Mouse (Mus musculus) heart, embryonic 16.5 days (tissue): ENCODE data around the gene Slit3. TPM values are rescaled to one million over a fixed set of nuclear protein-coding genes. Genes with fewer than 3 reads are reported as not detected.

Source experiments
- ATAC-seq: fragments of 200-750 bp; cut with Nextera tagmentation; replicated peaks from 2 replicates; pipeline ENCODE4 v1.8.0; 2017; ENCODE audit warnings: moderate number of reproducible peaks; ENCODE audit not compliant: insufficient read depth, low FRiP score; ENCODE audit errors: extremely low read depth
- H3K27ac ChIP-seq: fragments of 300-500 bp; sonication (generic); 2 replicates; pipeline ENCODE4 v1.5.1; 2014; ENCODE audit warnings: mild to moderate bottlenecking, low read length, control low read depth, moderate library complexity
- H3K27me3 ChIP-seq: fragments of 300-500 bp; sonication (generic); 2 replicates; pipeline ENCODE4 v1.6.1; 2014; ENCODE audit warnings: low read length, mixed read lengths; ENCODE audit not compliant: control insufficient read depth, insufficient read depth
- H3K36me3 ChIP-seq: fragments of 300-500 bp; sonication (generic); 2 replicates; pipeline ENCODE4 v1.6.1; 2014; ENCODE audit not compliant: control insufficient read depth, insufficient read depth
- H3K4me1 ChIP-seq: fragments of 300-500 bp; sonication (generic); 2 replicates; pipeline ENCODE4 v1.6.1; 2014; ENCODE audit warnings: low read length, mixed read lengths; ENCODE audit not compliant: control insufficient read depth, insufficient read depth
- H3K4me2 ChIP-seq: fragments of 300-500 bp; sonication (generic); 2 replicates; pipeline ENCODE4 v1.6.1; 2014; ENCODE audit warnings: low read depth, mild to moderate bottlenecking, control low read depth, low read length
- H3K4me3 ChIP-seq: fragments of 300-500 bp; sonication (generic); 2 replicates; pipeline ENCODE4 v1.5.1; 2014; ENCODE audit warnings: mild to moderate bottlenecking, control low read depth, low read length
- H3K9ac ChIP-seq: fragments of 300-500 bp; sonication (generic); 2 replicates; pipeline ENCODE4 v1.6.1; 2014; ENCODE audit warnings: low read length, control low read depth
- H3K9me3 ChIP-seq: fragments of 300-500 bp; sonication (generic); replicated peaks from 2 replicates; pipeline ENCODE4 v1.6.1; 2016; ENCODE audit warnings: low read length; ENCODE audit not compliant: control insufficient read depth
- WGBS: fragments of 180-500 bp; shearing (Covaris S2); extraction: QIAGEN DNeasy Blood & Tissue Kit; methylation state at CpG from one replicate; pipeline ENCODE4 v1.1.7; 2014; 5-methylcytosine and 5-hydroxymethylcytosine counted together
- polyA plus RNA-seq: library from polyadenylated mRNA; unstranded; fragments of >200 nt; fragmentation: Nextera tagmentation; extraction: Ambion mirVana; gene quantifications from 2 replicates; pipeline ENCODE4 v1.2.1, GENCODE M21; 2015

The Slit3 gene
- polyA plus RNA-seq, 1 experiment from 2014 or later: 7.8 TPM

DNA sequence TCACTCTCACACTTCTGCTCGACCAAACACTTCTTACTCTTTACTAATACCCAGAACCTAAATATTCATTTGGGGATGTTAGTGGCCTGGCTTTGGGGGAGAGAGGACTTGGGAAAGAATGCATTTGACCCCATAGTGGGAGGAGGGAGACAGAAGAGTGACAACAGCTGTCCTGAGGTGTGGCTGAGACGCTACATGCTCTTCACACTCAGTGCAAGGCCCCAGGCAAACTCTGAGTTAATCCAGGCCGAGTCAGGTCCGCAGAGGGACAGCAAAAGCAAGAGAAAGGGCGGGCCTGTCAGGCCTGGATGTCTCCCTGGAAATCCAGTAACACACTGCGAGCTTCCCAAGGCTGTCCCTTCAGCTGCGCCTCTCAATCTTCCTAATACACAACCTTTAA is 307.0 kb downstream of the Slit3 start:
- ATAC-seq: no peak
- WGBS: 38% methylated on average over 7 of the region's 7 CpGs
- H3K4me3 ChIP-seq: no peak overlapping the region
- no peaks in the 10 kb centered on the region for H3K36me3 ChIP-seq
- H3K4me1 ChIP-seq: peaks cover 4% of the 10 kb centered on the region; the same call in 1 of the 2 replicates
- no peaks in the 10 kb centered on the region for H3K9me3 ChIP-seq
- no peak overlapping the region for H3K27ac ChIP-seq
- H3K4me2 ChIP-seq: no peak overlapping the region
- H3K9ac ChIP-seq: no peak overlapping the region; the same call in 1 of the 2 replicates
- H3K27me3 ChIP-seq: no peaks in the 10 kb centered on the region

DNA sequence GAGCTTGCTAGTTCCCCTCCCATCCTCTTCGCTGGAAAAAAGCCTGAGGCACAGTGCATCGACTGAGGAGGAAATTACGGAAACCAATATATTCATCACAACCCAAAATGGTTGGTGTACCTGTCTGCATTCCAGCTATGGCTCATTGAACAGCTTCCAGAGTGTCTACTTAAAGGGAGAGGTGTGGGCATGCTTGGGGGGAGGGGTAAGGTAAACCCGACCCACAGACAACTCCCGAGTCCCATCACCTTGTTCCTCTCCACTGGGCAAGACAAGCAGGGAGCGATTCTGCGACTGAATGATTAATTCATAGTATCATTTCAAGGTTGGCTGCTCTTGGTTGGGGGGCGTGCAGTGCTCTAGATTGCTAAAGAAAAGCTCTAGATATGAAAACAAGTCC is 310.1 kb downstream of the Slit3 start:
- Histone ChIP-seq H3K4me2 (no peak overlapping the region), H3K9me3 (no peaks in the 10 kb centered on the region), H3K36me3 (no peaks in the 10 kb centered on the region), H3K27ac (no peak overlapping the region), H3K4me1 (peaks cover 4% of the 10 kb centered on the region; the same call in 1 of the 2 replicates), H3K27me3 (no peaks in the 10 kb centered on the region), H3K4me3 (no peak overlapping the region), H3K9ac (no peak overlapping the region)
- ATAC-seq: no peak
- 78% methylated on average over 8 of the region's 8 CpGs for WGBS

DNA sequence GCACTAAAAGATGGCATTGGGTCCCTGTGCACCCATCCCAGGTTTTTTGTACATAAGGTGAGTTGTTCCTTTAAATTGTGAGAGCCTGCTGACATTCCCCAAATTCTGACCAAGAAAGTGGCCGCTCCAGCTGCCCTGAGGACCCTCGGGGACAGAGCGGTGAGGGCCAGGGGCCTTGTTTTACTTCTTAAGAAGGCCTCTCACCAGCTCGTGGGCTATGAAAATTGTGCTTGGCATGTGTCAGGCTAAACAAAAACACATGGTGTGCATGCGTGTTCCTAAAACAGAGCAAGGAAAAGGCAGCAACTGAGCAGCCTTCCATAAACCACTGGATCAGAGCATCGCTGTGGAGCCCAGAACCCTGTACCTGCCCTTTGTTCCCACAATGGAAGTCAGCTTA is 316.5 kb downstream of the Slit3 start:
- H3K27ac ChIP-seq: no peak overlapping the region
- H3K4me2 ChIP-seq: no peak overlapping the region
- H3K4me3 ChIP-seq: no peak overlapping the region
- 80% methylated on average over 6 of the region's 6 CpGs for WGBS
- no peaks in the 10 kb centered on the region for H3K4me1 ChIP-seq
- H3K36me3 ChIP-seq: no peaks in the 10 kb centered on the region
- no peak for ATAC-seq
- H3K9ac ChIP-seq: no peak overlapping the region
- no peaks in the 10 kb centered on the region for H3K9me3 ChIP-seq
- H3K27me3 ChIP-seq: no peaks in the 10 kb centered on the region

DNA sequence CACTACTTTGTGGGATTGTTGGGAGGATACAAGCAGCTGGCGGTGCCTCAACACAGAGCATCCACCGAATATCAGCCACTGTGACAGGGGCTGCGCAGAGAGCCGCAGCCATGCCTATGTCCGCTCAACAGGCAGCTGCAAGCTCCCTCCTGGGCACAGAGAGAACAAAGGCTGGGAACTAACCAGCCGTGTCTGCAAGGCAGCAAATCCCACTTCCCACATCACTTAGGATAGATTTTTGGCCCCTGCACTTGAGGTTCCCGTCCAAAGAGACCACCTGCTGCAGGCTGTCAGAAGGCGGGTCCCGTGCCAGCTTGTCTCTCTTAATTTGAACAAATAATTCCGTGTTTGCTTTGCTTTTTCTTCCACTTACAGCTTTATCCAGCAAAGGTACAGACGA is 319.2 kb downstream of the Slit3 start:
- no peak for ATAC-seq
- Histone ChIP-seq H3K27ac (no peak overlapping the region), H3K4me3 (no peak overlapping the region), H3K27me3 (no peaks in the 10 kb centered on the region), H3K9ac (no peak overlapping the region), H3K9me3 (no peaks in the 10 kb centered on the region), H3K4me1 (0 out of 2 replicates have a peak, but pooled peaks cover 2% of the 10 kb centered on the region), H3K36me3 (no peaks in the 10 kb centered on the region), H3K4me2 (no peak overlapping the region)
- 79% methylated on average over 11 of the region's 11 CpGs for WGBS

DNA sequence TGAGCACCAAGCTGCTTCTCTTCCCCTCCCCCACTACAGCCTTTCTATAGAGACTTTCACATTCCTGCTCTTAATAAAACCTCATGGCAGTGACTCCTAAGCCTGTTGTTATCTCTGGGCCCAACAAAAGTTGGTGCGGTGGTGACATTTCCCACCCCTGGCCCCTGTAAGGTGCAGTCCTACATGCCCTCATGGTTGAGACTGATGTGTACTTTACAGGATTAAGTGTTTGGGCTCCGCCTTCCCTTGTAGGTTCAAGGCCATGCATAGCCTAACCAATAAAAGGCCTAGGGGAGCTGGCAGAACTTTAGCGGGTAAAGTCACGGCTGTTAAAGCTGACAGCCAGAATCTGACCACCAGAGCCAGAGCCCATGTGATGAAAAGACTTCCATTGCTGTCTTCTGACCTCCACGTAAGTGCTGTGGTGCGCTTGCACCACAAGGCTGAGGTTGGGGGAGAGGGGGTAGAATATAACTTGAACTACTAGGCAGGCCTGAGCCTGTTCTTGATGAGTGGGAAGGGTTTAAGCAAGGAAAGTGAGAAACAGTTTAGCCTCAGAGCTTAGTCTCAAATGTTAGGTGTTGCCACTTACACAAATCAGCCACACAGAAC is 323.6 kb downstream of the Slit3 start:
- Histone ChIP-seq H3K27me3 (no peaks in the 10 kb centered on the region), H3K4me3 (no peak overlapping the region), H3K9ac (no peak overlapping the region), H3K9me3 (no peaks in the 10 kb centered on the region), H3K36me3 (no peaks in the 10 kb centered on the region), H3K27ac (no peak overlapping the region), H3K4me1 (0 out of 2 replicates have a peak, but pooled peaks cover 2% of the 10 kb centered on the region), H3K4me2 (no peak overlapping the region)
- ATAC-seq: no peak
- WGBS: 70% methylated on average over 6 of the region's 6 CpGs

DNA sequence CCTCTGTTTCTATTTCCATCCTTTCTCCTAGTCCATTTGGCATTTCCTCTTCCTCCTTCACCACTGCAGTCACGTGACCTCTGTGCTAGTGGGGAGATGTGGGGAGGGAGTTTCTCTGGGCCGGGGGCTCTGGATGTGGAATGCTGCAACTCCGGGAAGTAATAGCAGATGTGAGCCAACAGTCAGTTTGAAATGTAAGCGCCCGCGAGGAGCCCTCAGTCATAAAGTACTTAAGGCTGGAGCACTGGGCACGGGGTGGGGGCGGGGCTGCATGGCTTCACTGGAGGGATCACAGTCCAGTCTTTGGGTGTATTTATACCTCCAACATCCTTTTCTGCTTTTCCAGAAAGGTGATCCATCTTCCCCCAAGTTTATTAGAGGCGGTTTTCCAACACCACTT is 326.9 kb downstream of the Slit3 start:
- Histone ChIP-seq H3K9me3 (no peaks in the 10 kb centered on the region), H3K4me1 (0 out of 2 replicates have a peak, but pooled peaks cover 2% of the 10 kb centered on the region), H3K27ac (no peak overlapping the region), H3K4me3 (no peak overlapping the region), H3K9ac (no peak overlapping the region), H3K4me2 (no peak overlapping the region), H3K27me3 (no peaks in the 10 kb centered on the region), H3K36me3 (no peaks in the 10 kb centered on the region)
- no peak for ATAC-seq
- WGBS: 67% methylated on average over 9 of the region's 9 CpGs

DNA sequence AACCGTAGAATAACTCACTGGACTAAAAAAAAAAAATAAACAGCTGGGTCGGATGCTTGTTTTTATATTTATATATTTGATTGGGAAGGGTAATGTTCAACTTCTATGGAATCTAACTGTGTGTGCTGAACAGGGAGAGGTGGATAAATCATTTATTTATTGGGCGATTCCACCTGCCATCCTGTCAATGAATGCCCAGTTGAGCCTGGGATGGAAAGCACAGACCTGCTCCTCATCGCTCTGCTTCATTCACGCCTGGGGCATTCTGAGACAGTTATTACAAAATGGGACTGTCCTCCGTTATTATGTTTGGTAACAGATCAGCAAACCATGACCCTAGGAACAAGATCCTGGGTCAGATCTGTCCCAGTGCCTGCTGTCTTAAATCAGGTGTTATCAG is 328.2 kb downstream of the Slit3 start:
- H3K4me1 ChIP-seq: 0 out of 2 replicates have a peak, but pooled peaks cover 2% of the 10 kb centered on the region
- no peak for ATAC-seq
- WGBS: 86% methylated on average over 6 of the region's 6 CpGs
- no peaks in the 10 kb centered on the region for H3K9me3 ChIP-seq
- no peak overlapping the region for H3K27ac ChIP-seq
- H3K4me3 ChIP-seq: no peak overlapping the region
- peaks cover 2% of the 10 kb centered on the region; the same call in 1 of the 2 replicates for H3K27me3 ChIP-seq
- H3K36me3 ChIP-seq: no peaks in the 10 kb centered on the region
- no peak overlapping the region for H3K4me2 ChIP-seq
- no peak overlapping the region for H3K9ac ChIP-seq

DNA sequence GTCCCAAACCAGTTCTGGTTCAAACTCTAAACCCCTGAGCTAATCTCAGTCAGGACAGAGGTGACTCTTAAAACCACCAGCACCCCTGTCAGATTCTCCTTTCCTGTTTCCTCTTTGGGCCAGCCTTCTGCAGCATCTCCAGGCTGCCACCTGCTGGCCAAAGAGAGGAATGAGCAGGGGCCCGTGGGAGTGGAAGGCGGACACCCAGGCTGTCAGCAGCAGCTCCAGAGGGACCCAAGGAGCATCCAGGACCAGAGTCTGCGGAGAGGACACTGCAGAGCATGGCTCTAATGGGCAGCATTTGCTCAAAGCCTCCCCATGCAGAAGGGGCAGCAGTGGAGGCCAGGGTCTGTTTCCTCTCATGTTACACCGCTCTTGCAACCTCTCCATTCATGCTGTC is 330.6 kb downstream of the Slit3 start:
- H3K9ac ChIP-seq: no peak overlapping the region
- no peaks in the 10 kb centered on the region for H3K36me3 ChIP-seq
- H3K4me1 ChIP-seq: no peaks in the 10 kb centered on the region
- no peak overlapping the region for H3K4me2 ChIP-seq
- H3K4me3 ChIP-seq: no peak overlapping the region
- WGBS: 36% methylated on average over 4 of the region's 4 CpGs
- peaks cover 2% of the 10 kb centered on the region; the same call in 1 of the 2 replicates for H3K27me3 ChIP-seq
- no peak overlapping the region for H3K27ac ChIP-seq
- no peaks in the 10 kb centered on the region for H3K9me3 ChIP-seq
- ATAC-seq: peak; percentile 42

DNA sequence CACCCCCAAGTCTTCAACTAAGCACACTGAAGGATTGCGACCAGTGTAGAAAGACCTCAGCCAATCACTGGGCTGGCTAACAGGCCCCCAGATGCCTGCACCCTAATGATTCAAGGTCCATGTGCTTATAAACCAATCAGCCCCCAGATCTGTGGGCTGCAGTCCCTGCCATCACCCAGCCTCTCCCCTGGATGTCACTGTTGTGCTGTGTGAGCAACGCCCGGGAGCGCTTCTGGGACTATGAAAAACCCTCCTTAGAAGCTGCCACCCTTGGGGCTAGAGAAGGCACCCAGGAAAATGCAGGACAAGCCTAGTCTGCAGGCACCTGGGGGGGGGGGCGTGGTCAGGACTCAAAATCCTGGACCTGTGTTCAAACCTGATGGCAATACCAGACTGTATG is 331.4 kb downstream of the Slit3 start:
- no peaks in the 10 kb centered on the region for H3K9me3 ChIP-seq
- 49% methylated on average over 5 of the region's 5 CpGs for WGBS
- H3K27me3 ChIP-seq: peaks cover 2% of the 10 kb centered on the region; the same call in 1 of the 2 replicates
- no peaks in the 10 kb centered on the region for H3K4me1 ChIP-seq
- no peaks in the 10 kb centered on the region for H3K36me3 ChIP-seq
- H3K4me3 ChIP-seq: no peak overlapping the region
- ATAC-seq: no peak; the same call in 1 of the 2 replicates
- no peak overlapping the region for H3K9ac ChIP-seq
- no peak overlapping the region for H3K27ac ChIP-seq
- H3K4me2 ChIP-seq: no peak overlapping the region
